Mouse (Mus musculus) adrenal gland, postnatal 25 days (tissue): ENCODE measurements around the gene Slc9a9. TPM values are rescaled to one million over a fixed set of nuclear protein-coding genes. Genes with fewer than 3 reads are reported as not detected.
A peak's percentile ranks its signal among the peaks of the same experiment; 100 is the strongest.

Source experiments
- DNase-seq: peaks from one replicate; pipeline ENCODE4 v3.0.0; 2021; ENCODE audit warnings: mixed read lengths
- total RNA-seq: library from RNA; stranded (reverse); gene quantifications from 2 replicates; pipeline ENCODE4 v1.2.3, GENCODE M21; 2021

Slc9a9 gene
- total RNA-seq, 1 experiment from 2014 or later: 2.8 TPM

DNA sequence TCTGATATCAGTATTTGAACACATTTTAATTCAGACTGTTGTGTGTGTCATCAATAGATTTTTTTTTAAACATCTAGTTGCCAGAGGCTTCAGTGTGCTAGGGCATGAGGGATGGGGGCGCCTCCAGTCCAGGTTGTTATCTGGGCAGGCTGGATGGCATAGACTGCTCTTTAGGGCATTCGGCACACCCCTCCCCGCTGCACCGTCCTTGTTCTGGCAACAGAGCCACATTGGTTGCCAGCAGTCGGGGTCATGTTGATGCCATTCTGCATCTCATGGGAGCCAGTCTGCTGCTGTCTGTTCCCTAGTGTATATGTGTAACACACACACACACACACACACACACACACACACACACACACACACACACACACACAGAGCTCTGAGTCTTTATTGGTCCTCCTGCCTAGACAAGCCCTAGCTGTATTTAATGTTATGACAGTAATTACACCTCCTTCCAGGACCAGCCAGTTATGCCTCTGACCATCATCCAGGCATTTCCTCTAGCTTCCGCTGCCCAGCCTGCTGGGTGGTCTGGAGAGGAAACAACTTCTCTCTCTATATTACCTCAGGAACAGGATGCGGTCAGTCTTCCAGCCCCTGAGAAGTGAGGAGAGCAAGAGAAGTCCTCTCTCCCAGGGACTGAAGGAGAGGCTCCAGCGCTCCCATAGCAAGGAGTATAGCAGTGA is 63.0 kb downstream of the Slc9a9 start:
- no peak for DNase-seq

DNA sequence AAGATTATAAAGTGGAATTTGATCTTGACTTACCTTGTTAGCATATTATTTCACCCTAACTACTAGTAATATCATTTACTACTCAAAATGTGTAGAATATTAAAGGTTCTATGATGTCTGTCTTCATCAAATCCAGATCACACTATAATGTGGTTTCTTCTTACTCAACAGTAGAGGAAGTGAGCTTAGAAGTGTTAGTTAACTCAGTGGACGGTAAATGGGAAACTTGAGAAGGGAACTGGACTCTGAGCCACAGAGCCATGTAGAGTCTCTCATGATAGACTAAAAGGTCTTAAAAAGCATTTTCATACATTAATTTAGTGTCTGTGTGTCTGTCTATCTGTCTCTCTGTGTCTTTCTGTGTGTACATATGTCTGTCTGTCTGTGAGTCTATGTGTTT is 64.6 kb downstream of the Slc9a9 start:
- no peak for DNase-seq

DNA sequence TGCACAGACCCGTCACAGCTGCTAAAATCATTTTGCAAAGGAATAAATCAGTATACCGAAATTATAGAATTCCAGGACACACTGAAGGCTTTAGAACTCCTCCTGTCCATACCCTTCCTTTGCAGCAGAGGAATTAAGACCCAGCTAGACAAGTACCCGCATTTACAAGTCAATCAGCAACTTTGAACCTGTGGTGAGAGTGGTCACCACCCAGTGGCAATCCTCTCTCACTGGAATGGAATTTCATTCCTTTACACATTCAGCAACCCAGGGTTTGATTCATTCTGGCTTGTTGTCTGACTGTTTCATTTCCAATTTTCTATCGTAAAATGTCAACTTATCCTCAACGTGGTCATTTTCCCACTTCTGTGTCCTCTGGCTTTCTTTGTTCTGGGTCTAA is 67.5 kb downstream of the Slc9a9 start:
- DNase-seq: no peak

DNA sequence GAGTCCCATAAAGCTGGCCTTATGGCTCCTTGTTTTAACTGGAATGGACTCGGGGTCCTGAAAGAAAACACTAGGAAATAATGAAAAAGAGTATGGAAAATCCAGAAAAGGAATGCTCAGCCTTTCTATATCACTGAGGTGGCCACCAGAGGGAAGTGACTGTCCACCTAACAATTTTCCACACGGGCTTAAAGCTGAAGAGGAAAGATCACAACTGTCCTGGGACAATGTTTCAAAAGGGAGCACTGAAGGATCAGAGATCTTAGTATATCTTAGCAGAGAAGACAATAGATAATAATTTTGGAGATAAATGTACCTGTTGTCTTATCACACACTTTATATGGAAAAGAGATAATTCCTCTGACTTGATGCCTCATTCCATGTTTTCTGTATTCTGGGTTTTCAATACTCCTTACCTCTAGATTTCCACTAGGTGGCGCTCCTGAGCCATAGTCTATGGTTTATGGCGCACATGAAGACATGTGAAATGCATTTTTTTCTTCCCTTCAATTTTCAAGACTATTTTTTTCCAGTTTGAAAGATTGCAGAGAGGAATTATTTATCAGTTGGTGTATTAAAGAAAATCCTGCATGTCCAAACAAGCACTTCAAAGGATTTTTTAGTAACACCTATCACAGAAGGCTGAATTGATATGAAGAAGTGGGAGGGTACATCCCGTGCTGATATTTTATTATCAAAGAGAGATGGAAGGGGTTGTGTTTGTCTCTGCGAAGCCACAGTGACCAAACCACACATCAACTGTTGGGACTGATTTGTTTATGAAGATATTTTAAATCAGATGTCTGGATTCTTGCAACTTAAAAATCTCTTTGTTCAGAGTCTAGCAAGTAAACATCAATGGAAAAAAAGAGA is 69.1 kb downstream of the Slc9a9 start:
- DNase-seq: peak; percentile 74

DNA sequence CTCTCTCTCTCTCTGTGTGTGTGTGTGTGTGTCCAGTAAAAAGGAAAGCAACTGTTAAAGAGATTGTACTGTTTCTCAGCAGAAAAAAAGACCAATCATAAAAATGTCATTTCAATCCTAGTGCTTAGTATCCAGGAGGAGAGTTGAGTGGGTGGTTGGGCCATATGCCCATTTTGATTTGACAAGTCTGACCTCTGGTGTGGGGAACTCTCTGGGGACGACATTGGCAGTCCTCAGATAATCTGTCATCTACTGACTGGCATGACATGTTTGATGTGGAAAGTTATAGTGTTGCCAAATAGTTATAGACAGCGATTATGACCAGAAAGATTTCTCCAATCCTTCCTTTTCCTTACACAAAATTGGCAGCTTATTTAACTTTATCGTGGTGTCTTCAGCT is 71.1 kb downstream of the Slc9a9 start:
- DNase-seq: peak; percentile 7

DNA sequence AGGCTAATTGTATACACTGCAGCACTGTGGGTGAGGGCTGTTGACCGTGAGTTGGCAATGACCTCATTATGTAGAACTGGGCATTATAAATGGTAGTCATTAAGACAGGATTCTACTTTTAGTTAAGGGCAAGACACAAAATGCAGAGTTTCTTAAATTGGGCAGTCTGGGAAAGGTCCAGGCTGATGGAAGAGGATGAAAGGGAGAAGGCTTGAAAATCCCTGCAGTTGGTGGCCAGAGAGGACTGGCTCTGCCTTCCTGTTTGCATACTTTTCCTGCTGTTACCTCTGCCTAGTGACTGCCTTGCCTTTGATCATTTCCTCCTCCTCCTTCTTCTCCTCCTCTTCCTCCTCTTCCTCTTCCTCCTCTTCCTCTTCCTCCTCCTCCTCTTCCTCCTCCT is 73.6 kb downstream of the Slc9a9 start:
- DNase-seq: no peak

DNA sequence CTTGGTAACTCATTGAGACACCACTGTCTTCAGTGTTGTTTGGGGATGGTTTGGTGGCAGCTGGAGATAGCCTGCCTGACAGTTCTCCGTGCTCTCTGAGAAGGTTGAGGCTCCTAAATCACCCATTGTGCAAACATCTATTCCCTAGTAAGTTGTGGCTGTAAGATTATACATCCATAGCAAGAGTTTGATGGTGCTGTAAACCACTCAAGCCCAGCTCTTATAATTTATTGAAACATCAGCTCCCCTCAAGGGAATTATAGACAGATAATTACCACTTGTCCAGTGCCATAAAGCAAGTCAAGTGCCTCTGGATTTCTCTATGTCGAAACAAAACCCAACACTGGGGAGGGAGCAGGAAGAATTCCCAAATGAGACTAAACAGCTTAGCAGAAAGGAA is 78.8 kb downstream of the Slc9a9 start:
- no peak for DNase-seq

DNA sequence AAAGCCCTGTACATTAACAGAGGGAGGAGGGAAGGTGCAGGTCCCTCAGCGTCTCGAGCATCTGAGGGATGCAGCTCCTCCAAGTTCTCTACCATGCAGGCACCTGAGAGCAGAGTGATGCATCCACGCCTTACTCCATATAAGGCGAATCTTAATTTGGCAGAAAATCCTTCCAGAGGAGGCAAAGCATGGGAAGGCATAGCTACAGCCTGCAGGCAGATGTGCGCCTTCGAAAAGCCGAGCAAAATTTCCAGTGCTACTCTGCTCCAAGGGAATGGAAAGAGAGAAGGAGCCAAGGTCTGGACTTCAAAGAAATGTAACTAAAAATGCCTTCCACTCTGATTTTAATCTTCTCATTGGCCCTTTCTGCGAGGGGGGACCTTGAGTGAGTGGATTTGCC is 80.5 kb downstream of the Slc9a9 start:
- DNase-seq: no peak

DNA sequence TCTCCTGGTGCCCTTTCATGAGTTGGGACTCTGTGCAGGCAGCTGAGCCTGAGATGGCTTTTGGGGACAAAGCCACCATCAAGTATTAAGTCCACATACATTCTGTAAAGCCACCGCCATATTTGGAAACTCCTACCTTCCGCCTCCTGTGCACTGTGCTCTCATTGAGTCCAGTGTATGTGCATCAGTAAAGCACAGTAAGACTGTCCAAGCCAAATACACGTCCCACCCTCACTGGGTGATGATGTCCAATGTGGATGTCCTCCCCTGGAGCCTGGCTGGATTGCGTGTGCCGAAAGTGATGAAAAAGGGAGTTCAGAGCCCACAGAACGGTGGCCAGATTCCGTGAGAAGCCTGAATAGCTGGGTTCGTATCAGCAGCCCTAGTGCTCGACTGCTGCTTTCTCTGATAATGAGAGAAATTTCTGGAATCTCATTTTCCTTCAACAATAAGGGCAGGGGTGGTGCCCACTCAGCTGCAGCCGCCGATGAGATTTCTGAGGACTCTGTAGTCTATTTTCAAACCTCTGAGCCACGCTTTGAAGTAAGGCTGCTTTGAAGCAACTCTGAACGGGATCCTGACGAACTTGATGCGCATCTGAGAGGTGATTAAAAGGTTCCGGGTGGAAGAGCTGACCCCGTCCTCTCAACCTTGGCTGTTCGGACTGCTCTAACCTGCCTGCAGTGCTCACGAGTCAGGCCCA is 81.4 kb downstream of the Slc9a9 start:
- no peak for DNase-seq

DNA sequence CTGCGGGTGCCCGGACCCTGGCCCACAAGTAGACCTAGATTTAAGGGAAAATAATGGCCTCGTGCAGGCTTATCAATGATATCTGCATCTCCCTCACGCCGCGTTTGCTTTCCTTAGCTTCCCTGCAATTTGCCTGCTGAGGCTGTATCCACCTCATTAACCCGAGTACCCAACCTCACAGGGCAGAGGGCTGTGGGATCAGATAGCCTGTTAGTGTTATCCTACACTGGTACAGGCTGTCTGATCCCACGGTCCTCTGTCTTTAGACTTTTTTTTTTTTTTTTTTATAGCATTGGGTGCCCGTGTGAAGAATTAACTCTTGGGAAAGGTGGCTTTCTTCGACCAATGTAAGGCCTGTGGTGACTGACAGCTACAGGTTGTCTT is 81.9 kb downstream of the Slc9a9 start:
- no peak for DNase-seq

DNA sequence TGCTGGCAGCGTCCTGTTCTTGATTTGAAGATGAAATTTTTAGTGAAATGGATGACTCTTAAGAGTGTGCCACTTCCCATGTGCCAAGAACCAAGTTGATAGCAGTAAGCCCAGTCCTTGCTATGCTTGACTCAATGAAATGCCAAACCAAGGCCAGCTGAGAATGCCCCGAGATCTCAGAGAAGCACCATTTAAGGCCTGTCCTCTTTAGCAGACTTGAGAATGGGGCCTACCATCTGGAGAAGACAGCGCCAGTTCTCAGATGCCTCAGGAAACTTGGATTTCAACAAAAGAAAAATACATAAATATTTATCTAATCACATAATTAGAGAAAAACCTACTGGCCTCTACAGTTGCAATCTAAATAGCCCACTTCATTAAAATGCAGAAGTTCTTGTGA is 82.4 kb downstream of the Slc9a9 start:
- DNase-seq: no peak

DNA sequence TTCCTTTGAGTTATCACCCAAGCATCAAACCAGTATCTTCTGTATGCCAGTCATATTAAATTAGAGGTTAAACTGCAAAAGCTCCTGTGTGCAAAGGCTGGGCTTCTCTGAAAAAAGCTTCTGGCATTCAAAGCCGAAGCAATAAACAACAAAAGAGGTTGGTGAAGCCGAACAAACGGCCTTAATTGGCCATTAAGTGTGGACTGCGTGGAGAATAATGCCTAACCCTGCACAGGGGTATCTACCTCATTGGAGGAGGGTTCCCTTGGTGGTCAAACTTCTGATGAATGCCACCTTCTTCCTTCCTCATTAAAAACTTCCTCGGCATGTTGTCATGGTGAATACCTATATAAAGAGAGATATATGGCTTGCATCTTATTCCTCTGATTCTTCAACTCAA is 90.2 kb downstream of the Slc9a9 start:
- no peak for DNase-seq

DNA sequence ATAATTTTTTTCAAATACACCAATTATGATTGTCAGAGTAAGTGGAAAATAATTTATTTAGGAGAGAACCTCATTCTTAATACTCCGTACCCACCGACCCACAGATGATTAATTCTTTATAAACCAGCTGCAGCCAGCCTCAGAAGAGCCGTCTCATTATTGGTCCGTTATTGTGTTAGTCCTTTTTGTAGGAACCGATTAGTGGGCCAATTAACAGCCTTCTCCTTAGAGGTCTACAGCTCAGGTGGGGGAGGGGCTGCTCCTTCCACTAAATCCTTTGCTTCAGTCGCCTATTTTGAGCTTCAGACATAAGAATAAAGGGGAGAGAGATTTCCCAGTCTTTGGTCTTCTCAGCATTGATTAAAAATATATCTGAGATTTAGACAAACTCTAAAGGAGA is 98.4 kb downstream of the Slc9a9 start:
- no peak for DNase-seq

DNA sequence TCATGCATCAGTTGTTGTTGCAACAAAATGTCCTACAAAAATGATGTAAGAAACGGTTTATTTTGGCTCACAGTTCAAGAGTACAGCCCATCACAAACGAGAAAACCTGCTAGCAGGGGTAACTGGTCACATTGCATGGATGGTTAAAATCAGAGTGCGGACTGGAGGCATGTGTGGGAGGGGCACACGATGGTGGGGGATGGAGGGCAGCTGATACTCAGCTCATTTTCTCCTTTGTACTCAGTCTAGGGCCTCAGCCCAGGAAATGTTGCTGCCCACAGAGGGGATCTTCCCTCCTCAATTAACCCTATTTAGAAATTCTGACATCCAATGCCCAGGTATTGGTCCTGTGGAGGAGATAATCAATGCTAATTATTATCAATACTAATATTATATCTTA is 98.8 kb downstream of the Slc9a9 start:
- DNase-seq: no peak

DNA sequence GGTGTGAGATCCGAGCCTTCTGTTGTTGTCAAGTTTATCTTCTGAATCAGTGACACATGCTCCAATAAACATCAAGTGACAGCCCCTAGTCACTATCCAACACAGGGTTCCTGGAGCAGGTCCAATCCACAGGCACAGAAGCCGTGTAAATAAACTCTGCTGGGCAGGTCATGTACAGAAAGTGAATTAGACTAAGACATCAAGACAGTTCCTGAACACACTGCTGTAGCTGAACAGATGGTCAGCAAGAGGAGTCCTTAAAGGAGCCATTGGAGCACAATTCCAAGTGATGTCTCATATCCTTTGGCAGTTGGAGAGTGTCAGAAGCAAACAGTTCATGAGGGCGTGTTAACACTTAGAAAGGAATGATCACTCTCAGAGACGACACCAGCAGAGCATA is 103.6 kb downstream of the Slc9a9 start:
- no peak for DNase-seq

DNA sequence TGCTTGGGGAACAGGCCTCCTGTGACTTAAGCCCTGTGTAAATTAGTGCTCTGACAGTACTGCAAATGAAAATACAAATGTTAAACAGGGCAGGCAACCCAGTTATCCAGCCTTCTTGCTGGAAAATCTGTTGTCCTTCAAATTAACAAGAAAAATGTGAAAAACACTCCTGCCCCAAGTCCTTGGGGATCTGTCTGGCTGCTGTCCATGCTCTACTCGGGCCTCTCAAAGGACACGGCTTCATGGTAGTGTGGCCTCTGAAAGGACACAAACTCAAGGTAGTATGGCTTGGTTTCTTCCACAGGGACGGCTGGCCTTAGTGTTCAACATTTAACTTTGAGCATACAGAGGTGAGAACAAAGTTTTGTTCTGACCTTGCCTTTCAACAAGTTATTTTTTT is 118.6 kb downstream of the Slc9a9 start:
- peak; percentile 36 for DNase-seq

DNA sequence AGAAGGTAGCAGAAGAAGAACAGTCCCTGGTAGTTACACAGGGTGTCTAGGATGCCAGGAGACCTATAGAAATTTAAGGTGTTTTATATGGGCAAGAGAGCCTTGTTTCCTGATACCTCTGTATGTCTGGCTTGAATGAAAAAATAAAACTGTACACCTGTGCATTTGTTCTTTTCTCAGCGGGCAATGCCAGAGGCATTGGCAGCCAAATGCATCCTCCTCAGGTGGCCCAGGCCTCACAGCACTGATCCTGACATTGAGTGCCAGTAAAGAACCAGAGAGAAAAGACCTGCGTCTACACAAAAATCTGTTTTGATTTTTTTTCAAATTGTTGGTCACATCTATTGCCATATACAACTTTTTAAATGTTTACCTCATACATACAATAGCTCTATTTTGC is 121.3 kb downstream of the Slc9a9 start:
- DNase-seq: no peak

DNA sequence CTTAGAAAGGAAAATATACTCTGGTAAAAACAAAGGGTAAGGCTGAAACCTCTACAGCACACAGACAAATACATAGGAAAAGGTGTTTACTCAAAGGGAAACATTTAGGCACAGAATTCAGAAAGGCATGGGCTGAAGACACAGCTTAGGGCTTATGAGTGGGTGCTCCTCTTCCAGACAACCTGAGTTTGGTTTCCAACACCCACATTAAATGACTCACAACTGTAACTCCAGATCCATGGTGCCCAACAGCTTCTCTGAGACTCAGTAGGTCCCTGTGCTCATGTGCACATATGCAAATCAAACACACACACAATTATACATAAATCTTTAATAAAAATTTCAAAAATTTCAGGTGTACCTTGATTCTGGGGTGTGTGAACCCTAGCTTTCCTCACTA is 133.4 kb downstream of the Slc9a9 start:
- DNase-seq: no peak

DNA sequence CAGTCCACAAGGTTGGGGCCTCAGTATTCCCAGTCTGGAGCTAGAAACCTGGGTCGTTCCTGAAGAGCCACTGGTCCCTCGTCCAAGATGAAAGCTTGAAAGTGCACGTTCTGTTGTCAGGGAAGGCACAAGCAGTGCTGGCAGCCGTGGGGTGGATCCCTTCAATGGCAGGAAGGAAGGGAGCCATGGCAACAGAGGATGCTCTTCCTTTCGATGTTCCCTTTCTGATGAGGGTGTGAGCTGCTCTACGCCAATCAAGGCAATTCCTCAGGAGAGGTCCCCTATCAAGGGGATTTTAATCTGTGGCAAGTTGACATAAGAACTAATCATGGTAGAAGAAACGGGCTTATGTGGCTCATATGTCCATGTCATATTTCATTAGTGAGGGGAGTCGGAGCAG is 135.8 kb downstream of the Slc9a9 start:
- no peak for DNase-seq

DNA sequence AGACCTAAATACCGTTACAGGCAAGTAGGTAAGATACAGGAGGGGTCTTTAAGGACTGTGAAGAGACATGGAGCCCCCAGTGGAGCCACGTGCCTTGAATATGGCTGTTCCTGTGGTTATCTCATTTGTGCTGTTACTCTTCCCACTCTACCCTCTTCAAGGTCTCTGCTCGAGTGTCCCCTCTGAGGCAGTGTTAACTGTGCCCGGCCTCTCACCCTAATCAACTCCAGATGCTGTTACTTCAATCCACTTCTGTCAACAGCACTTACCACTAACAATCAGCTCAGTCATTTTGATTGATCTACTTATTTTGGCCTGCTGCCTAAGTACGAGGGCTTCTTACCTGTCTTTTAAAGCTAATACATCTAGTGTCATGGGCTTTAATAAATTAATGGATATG is 145.8 kb downstream of the Slc9a9 start:
- DNase-seq: no peak

DNA sequence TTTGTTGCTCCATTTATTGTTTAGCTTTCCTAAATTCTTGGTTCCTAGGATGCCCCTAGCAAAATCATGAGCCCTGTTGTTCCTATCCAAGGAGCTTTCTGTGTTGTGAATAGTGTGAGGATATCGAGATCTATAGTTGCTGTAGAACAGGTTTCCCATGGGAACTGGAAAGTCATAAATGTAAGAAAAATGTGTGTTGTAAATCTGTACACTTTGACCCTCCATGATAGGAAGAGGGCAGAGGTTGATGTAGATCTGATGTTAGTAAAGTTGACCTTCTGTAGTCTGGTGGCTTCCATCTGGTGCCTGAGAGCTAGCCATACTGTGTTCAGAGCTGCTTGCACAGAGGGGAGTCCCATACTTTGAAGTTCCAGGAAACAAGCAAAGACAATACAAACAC is 151.6 kb downstream of the Slc9a9 start:
- no peak for DNase-seq

DNA sequence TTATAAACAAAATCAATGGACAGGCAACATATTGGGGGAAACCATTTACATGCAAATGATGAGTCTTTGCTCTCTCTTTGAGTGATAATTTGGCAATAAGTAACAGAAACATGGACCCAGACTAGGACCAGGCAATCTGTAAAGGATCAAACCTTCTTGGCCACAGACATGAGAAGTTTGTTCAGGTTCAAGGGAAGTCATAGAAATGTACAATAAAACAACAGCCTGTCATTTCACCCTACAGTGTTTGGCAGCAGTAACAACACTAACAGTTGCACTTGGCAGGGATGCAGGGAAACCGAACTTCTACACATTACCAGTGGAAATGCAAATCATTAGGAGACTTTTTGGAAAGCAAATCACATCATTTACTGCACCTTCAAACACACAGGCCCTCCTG is 164.1 kb downstream of the Slc9a9 start:
- DNase-seq: no peak

DNA sequence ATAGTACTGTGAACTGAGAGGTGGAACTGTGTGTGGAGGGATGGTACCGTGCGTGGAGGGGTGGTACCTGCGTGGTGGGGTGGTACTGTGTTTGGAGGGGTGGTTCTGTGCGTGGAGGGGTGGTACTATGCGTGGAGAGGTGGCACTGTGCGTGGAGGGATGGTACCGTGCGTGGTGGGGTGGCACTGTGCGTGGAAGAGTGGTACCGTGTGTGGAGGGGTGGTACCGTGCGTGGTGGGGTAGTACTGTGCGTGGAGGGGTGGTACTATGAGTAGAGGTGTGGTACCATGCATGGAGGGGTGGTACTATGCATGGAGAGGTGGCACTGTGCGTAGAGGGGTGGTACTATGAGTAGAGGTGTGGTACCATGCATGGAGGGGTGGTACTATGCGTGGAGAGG is 167.7 kb downstream of the Slc9a9 start:
- no peak for DNase-seq
